Mouse (Mus musculus) liver, embryonic 15.5 days (tissue): ENCODE data around the gene Sap30bp. TPM values are rescaled to one million over a fixed set of nuclear protein-coding genes. Genes with fewer than 3 reads are reported as not detected.

Source experiments
- ATAC-seq: fragments of 200-750 bp; cut with Nextera tagmentation; 2 replicates; pipeline ENCODE4 v1.8.0; 2017; ENCODE audit warnings: moderate number of reproducible peaks, mild to moderate bottlenecking, moderate library complexity; ENCODE audit not compliant: insufficient read depth
- H3K27ac ChIP-seq: fragments of 300-500 bp; sonication (generic); replicated peaks from 2 replicates; pipeline ENCODE4 v1.5.1; 2015; ENCODE audit warnings: mild to moderate bottlenecking, inconsistent platforms
- H3K27me3 ChIP-seq: fragments of 300-500 bp; sonication (generic); 2 replicates; pipeline ENCODE4 v1.6.1; 2015; ENCODE audit warnings: mild to moderate bottlenecking, inconsistent platforms
- H3K36me3 ChIP-seq: fragments of 300-500 bp; sonication (generic); replicated peaks from 2 replicates; pipeline ENCODE4 v1.6.1; 2015; ENCODE audit warnings: moderate library complexity, mild to moderate bottlenecking, inconsistent platforms
- H3K4me1 ChIP-seq: fragments of 300-500 bp; sonication (generic); replicated peaks from 2 replicates; pipeline ENCODE4 v1.6.1; 2015; ENCODE audit warnings: inconsistent platforms
- H3K4me2 ChIP-seq: fragments of 300-500 bp; sonication (generic); 2 replicates; pipeline ENCODE4 v1.6.1; 2015; ENCODE audit warnings: moderate library complexity, mild to moderate bottlenecking, inconsistent platforms
- H3K4me3 ChIP-seq: fragments of 300-500 bp; sonication (generic); replicated peaks from 2 replicates; pipeline ENCODE4 v1.5.1; 2015; ENCODE audit warnings: mild to moderate bottlenecking, inconsistent platforms
- H3K9ac ChIP-seq: fragments of 300-500 bp; sonication (generic); 2 replicates; pipeline ENCODE4 v1.6.1; 2015; ENCODE audit warnings: moderate library complexity, mild to moderate bottlenecking, inconsistent platforms
- H3K9me3 ChIP-seq: fragments of 300-500 bp; sonication (generic); replicated peaks from 2 replicates; pipeline ENCODE4 v1.6.1; 2016; ENCODE audit warnings: inconsistent platforms
- WGBS: fragments of 180-500 bp; shearing (Covaris S2); methylation state at CpG from one replicate; pipeline ENCODE4 v1.1.7; 2015; ENCODE audit warnings: mixed read lengths; ENCODE audit not compliant: insufficient replicate concordance; 5-methylcytosine and 5-hydroxymethylcytosine counted together
- polyA plus RNA-seq: library from polyadenylated mRNA; unstranded; fragments of >200 nt; fragmentation: Nextera tagmentation; extraction: Ambion mirVana; gene quantifications from 2 replicates; pipeline ENCODE4 v1.2.1, GENCODE M21; 2015

Sap30bp gene
- polyA plus RNA-seq, 1 experiment from 2014 or later, result 15.0 TPM

DNA sequence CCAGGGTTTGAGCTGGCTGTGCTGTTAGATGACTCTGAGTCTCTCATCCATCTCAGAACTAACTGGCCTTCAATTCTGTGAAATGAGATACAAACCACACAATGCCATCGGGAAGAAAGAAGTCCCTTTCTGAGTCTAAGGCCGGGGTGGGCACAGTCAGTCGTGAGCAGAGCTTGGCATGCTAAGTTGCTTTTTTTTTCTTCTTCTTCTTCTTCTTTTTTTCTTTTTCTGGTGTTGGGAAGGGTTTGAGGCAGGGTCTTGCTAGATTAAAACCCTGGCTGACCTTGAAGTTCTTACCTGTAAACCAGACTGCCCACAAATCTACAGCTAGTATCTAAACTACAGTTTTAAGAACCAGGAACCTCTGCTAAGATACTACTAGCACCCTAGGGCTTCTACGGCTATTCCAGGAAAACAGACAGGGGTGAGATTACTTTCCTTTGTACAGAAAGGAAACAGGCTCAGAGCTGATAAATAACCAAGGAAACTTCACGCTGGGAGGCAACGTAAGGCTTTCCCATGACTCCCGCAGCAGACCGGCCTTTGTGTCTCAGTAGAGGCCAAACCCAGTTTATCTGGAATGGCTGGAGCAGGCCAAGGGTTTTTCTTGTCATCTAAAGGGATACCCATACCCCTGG is 71.2 kb downstream of the Sap30bp start:
- WGBS, result 12% methylated on average over 8 of the region's 8 CpGs
- no peak for ATAC-seq

GRCm38 (mm10) chr11:116004840-116005700 is 72.0 kb downstream of the Sap30bp start:
- peak overlapping the region; percentile 49 for H3K4me3 ChIP-seq
- H3K9me3 ChIP-seq, result no peaks in the 10 kb centered on the region
- H3K27me3 ChIP-seq, result peaks cover 11% of the 10 kb centered on the region
- peak; percentile 68 for ATAC-seq
- H3K4me1 ChIP-seq, result peaks cover 37% of the 10 kb centered on the region
- peak overlapping the region; percentile 79 for H3K4me2 ChIP-seq
- WGBS, result 4% methylated on average over 54 of the region's 54 CpGs
- H3K36me3 ChIP-seq, result peaks cover 20% of the 10 kb centered on the region
- peak overlapping the region; percentile 84 for H3K27ac ChIP-seq
- peak overlapping the region; percentile 50 for H3K9ac ChIP-seq

More for the DNA sequence above, 71.2 kb downstream of the Sap30bp start:
- Histone ChIP-seq H3K9ac (peak overlapping the region; percentile 50), H3K4me3 (peak overlapping the region; percentile 49), H3K27ac (peak overlapping the region; percentile 84), H3K27me3 (peaks cover 16% of the 10 kb centered on the region), H3K36me3 (peaks cover 15% of the 10 kb centered on the region), H3K4me1 (peaks cover 38% of the 10 kb centered on the region), H3K9me3 (no peaks in the 10 kb centered on the region), H3K4me2 (peak overlapping the region; percentile 79)

- H3K4me2 ChIP-seq, result peak overlapping the region; percentile 79
- H3K9me3 ChIP-seq, result no peaks in the 10 kb centered on the region
- H3K36me3 ChIP-seq, result peaks cover 27% of the 10 kb centered on the region
- peaks cover 42% of the 10 kb centered on the region for H3K4me1 ChIP-seq
- peak overlapping the region; percentile 50; the same call in 1 of the 2 replicates for H3K9ac ChIP-seq
- peak overlapping the region; percentile 84 for H3K27ac ChIP-seq
- 62% methylated on average over 9 of the region's 9 CpGs for WGBS
- H3K27me3 ChIP-seq, result peaks cover 4% of the 10 kb centered on the region; the same call in 1 of the 2 replicates
- H3K4me3 ChIP-seq, result peak overlapping the region; percentile 49; the same call in 1 of the 2 replicates
- no peak; the same call in none of the 2 replicates for ATAC-seq
These were observed 72.8 kb downstream of the Sap30bp start for GRCm38 (mm10) chr11:116005701-116006419.

DNA sequence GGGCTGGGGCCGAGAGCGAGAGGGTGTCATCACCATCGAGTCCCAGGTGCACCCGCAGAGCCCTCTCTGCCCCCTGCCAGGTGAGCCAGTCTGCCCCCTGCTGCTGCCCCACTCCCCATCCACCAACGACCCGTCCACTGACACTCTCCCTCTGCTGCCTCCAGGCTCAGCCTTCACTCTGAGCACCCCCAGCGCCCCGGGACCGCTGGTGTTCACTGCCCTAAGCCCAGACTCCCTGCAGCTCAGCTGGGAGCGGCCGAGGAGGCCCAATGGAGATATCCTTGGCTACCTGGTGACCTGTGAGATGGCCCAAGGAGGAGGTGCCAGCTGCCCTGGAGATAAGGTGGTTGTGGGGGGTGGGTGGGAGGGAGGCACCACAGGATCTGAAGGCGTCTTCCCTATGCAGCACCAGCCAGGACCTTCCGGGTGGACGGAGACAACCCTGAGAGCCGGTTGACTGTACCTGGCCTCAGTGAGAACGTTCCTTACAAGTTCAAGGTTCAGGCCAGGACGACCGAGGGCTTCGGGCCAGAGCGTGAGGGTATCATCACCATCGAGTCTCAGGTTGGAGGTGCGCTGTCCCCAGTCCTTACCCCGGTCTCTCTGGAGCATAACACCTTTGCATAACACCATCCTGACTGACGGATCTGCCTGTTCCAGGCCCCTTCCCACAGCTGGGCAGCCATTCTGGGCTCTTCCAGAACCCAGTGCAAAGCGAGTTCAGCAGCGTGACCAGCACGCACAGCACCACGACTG is 74.2 kb downstream of the Sap30bp start:
- H3K9ac ChIP-seq, result no peak overlapping the region

DNA sequence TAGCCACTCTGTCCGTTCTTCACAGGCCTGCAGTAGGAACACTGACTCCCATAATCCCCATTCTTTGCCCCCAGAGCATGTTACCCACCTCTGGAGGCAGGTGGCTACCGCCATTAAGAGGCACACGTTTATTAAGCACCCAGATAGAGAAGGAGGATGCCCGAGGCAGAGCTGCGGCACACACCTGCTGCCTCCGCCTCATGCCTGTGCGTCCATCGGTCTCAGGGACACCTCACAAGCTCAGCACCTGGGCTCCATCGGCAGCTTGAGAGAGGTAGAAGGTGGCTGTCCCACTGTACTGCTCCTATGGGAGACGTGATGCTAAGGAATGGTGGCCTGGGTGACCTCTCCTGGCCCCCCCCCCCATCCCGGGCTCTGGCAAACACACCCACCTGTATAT is 75.3 kb downstream of the Sap30bp start:
- H3K4me2 ChIP-seq, result no peak overlapping the region
- peaks cover 27% of the 10 kb centered on the region for H3K36me3 ChIP-seq
- H3K9me3 ChIP-seq, result no peaks in the 10 kb centered on the region
- no peak overlapping the region for H3K4me3 ChIP-seq
- no peak for ATAC-seq
- H3K4me1 ChIP-seq, result peaks cover 64% of the 10 kb centered on the region
- 74% methylated on average over 11 of the region's 11 CpGs for WGBS
- no peak overlapping the region for H3K27ac ChIP-seq
- H3K9ac ChIP-seq, result no peak overlapping the region
- H3K27me3 ChIP-seq, result peaks cover 13% of the 10 kb centered on the region

More for the DNA sequence above, 74.2 kb downstream of the Sap30bp start:
- ATAC-seq, result no peak
- Histone ChIP-seq H3K27me3 (peaks cover 2% of the 10 kb centered on the region; the same call in 1 of the 2 replicates), H3K4me1 (peaks cover 56% of the 10 kb centered on the region), H3K36me3 (peaks cover 27% of the 10 kb centered on the region), H3K27ac (no peak overlapping the region), H3K4me3 (no peak overlapping the region), H3K9me3 (no peaks in the 10 kb centered on the region), H3K4me2 (no peak overlapping the region)
- 82% methylated on average over 28 of the region's 28 CpGs for WGBS

- Histone ChIP-seq H3K36me3 (peaks cover 27% of the 10 kb centered on the region), H3K4me2 (no peak overlapping the region), H3K27me3 (peaks cover 15% of the 10 kb centered on the region), H3K27ac (no peak overlapping the region), H3K9me3 (no peaks in the 10 kb centered on the region), H3K9ac (no peak overlapping the region), H3K4me3 (no peak overlapping the region), H3K4me1 (peaks cover 61% of the 10 kb centered on the region)
- no peak for ATAC-seq
- WGBS, result 78% methylated on average over 13 of the region's 13 CpGs
These were observed 75.8 kb downstream of the Sap30bp start for GRCm38 (mm10) chr11:116008832-116009375.

DNA sequence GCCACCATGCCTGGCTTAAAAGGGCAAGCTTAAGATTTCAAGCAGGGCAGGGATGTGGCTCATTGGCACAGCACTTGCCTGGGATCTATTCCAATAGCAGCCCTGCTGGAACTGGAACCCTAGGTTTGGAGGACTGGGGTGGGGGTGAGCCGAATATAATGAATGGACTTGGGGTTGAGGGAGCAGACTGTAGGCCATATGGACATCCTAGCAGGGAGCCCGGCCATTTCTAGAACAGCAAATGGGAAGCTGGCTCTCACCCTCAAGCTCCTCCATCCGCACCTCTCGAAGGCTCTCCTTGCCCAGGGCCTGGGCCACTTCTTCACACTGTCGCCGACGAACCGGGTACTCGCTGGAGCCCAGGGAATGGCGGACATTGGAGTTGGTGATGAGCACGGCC is 76.6 kb downstream of the Sap30bp start:
- Histone ChIP-seq H3K27me3 (peaks cover 22% of the 10 kb centered on the region), H3K9me3 (no peaks in the 10 kb centered on the region), H3K9ac (no peak overlapping the region), H3K36me3 (peaks cover 27% of the 10 kb centered on the region), H3K4me1 (peaks cover 54% of the 10 kb centered on the region), H3K4me2 (no peak overlapping the region), H3K4me3 (no peak overlapping the region), H3K27ac (no peak overlapping the region)
- no peak for ATAC-seq
- 81% methylated on average over 11 of the region's 11 CpGs for WGBS

- Histone ChIP-seq H3K27me3 (peaks cover 27% of the 10 kb centered on the region), H3K4me1 (peaks cover 54% of the 10 kb centered on the region), H3K9me3 (no peaks in the 10 kb centered on the region), H3K4me3 (no peak overlapping the region), H3K9ac (no peak overlapping the region), H3K36me3 (peaks cover 27% of the 10 kb centered on the region), H3K4me2 (no peak overlapping the region), H3K27ac (no peak overlapping the region)
- ATAC-seq, result no peak
- 81% methylated on average over 8 of the region's 8 CpGs for WGBS
These were observed 77.1 kb downstream of the Sap30bp start for GRCm38 (mm10) chr11:116010146-116010545.

- no peak overlapping the region for H3K9ac ChIP-seq
- ATAC-seq, result no peak
- no peaks in the 10 kb centered on the region for H3K9me3 ChIP-seq
- 0 out of 2 replicates have a peak overlapping the region, but pooled peaks have one; percentile 81 for H3K27ac ChIP-seq
- peaks cover 29% of the 10 kb centered on the region for H3K27me3 ChIP-seq
- H3K4me3 ChIP-seq, result no peak overlapping the region
- peaks cover 27% of the 10 kb centered on the region for H3K36me3 ChIP-seq
- peaks cover 48% of the 10 kb centered on the region for H3K4me1 ChIP-seq
- WGBS, result 78% methylated on average over 5 of the region's 5 CpGs
- H3K4me2 ChIP-seq, result no peak overlapping the region; the same call in 1 of the 2 replicates
These were observed 77.9 kb downstream of the Sap30bp start for GRCm38 (mm10) chr11:116010948-116011347.
